26 mouse cellular contexts compared by ENCODE assay signal in the genomic region with DNA sequence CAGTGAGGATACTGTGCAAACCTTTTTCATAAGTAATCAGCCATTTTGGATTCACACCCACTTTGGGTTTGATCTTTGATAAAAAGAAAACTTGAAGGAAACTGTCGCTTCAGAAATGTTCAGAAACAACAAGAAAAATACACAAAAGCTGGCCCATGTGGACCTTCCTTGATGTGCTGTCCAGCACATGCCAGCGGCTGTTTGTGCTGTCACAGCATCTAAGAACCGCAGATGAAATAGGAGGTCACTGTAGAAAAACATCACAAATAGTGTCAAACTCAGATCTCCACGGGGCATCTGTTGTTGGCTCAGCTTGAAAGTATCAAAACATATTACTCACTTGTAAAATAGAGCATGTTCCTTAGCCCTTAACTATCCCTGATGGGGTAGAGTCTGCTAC.
DNase-seq lines count a peak whose midpoint lies in the region; ATAC-seq lines count a peak whose summit lies in the region.
"Had no signal": no experiment of that assay in that cellular context is flagged by ENCODE, and none has a peak within 500 bp of the region (broad histone marks: within the 10 kb centered on the region; RNA-seq: fewer than 3 reads in every experiment).

No protein-coding gene starts in this region.

- H3K9ac ChIP-seq in lung, embryonic 15.5 days: no peak overlapping the region
- H3K9ac ChIP-seq in midbrain, embryonic 15.5 days: no peak overlapping the region
- no peak overlapping the region for H3K9ac ChIP-seq in midbrain, embryonic 11.5 days (ENCODE audit: low read length)
- H3K9ac ChIP-seq: embryonic facial prominence, embryonic 15.5 days; forebrain, embryonic 13.5 days; heart, embryonic 15.5 days; liver, embryonic 12.5 days; liver, postnatal 0 days had no signal

- 48% methylated on average over 4 of the region's 4 CpGs for WGBS in lung, embryonic 15.5 days
- WGBS in midbrain, embryonic 15.5 days: 84% methylated on average over 4 of the region's 4 CpGs
- WGBS in midbrain, embryonic 11.5 days: 82% methylated on average over 4 of the region's 4 CpGs

- no peaks in the 10 kb centered on the region for H3K9me3 ChIP-seq in lung, embryonic 15.5 days
- H3K9me3 ChIP-seq in midbrain, embryonic 15.5 days: no peaks in the 10 kb centered on the region
- no peaks in the 10 kb centered on the region for H3K9me3 ChIP-seq in midbrain, embryonic 11.5 days (ENCODE audit: control insufficient read depth, low read length)
- H3K9me3 ChIP-seq: embryonic facial prominence, embryonic 10.5 days; embryonic facial prominence, embryonic 15.5 days; forebrain, embryonic 13.5 days; G1E; heart, embryonic 10.5 days; heart, embryonic 15.5 days; liver, embryonic 12.5 days had no signal

- H3K27me3 ChIP-seq in lung, embryonic 15.5 days: no peaks in the 10 kb centered on the region
- no peaks in the 10 kb centered on the region for H3K27me3 ChIP-seq in midbrain, embryonic 15.5 days (replicated peaks)
- no peaks in the 10 kb centered on the region for H3K27me3 ChIP-seq in midbrain, embryonic 11.5 days (ENCODE audit: control insufficient read depth, insufficient read depth, low read length)
- H3K27me3 ChIP-seq: embryonic facial prominence, embryonic 15.5 days; forebrain, embryonic 13.5 days; heart, embryonic 15.5 days; liver, embryonic 12.5 days had no signal

- no peak overlapping the region for H3K4me2 ChIP-seq in lung, embryonic 15.5 days
- no peak overlapping the region for H3K4me2 ChIP-seq in midbrain, embryonic 15.5 days
- H3K4me2 ChIP-seq in midbrain, embryonic 11.5 days: no peak overlapping the region
- H3K4me2 ChIP-seq: embryonic facial prominence, embryonic 15.5 days; forebrain, embryonic 13.5 days; heart, embryonic 15.5 days; liver, embryonic 12.5 days had no signal

- H3K4me3 ChIP-seq in lung, embryonic 15.5 days: no peak overlapping the region
- H3K4me3 ChIP-seq in midbrain, embryonic 15.5 days: no peak overlapping the region
- no peak overlapping the region for H3K4me3 ChIP-seq in midbrain, embryonic 11.5 days (ENCODE audit: low read depth, low read length)
- H3K4me3 ChIP-seq: embryonic facial prominence, embryonic 10.5 days; embryonic facial prominence, embryonic 15.5 days; forebrain, embryonic 13.5 days; heart, embryonic 10.5 days; heart, embryonic 15.5 days; liver, embryonic 12.5 days had no signal

- H3K36me3 ChIP-seq in lung, embryonic 15.5 days: no peaks in the 10 kb centered on the region
- no peaks in the 10 kb centered on the region for H3K36me3 ChIP-seq in midbrain, embryonic 15.5 days (replicated peaks)
- no peaks in the 10 kb centered on the region for H3K36me3 ChIP-seq in midbrain, embryonic 11.5 days (ENCODE audit: control insufficient read depth, insufficient read depth, low read length)
- H3K36me3 ChIP-seq: embryonic facial prominence, embryonic 10.5 days; embryonic facial prominence, embryonic 15.5 days; G1E; heart, embryonic 10.5 days; heart, embryonic 15.5 days; liver, embryonic 12.5 days had no signal

- peak; percentile 6 for DNase-seq in adrenal gland, postnatal 14 days
- no peak for DNase-seq in adrenal gland, adult 8-10 months
- no peak for DNase-seq in lung, postnatal 4 days
- no peak for DNase-seq in midbrain, embryonic 11.5 days (ENCODE audit: low spot score, missing footprints)
- DNase-seq in gastrocnemius, adult 18-20 months (ENCODE audit: low spot score): no peak
- DNase-seq: adrenal gland, postnatal 10 days; cerebellum, adult 18-20 months; cerebellum, postnatal 10 days; gastrocnemius, postnatal 25 days; heart, adult 11 months; kidney, adult 9 months; kidney, postnatal 10 days; layer of hippocampus, postnatal 36 days; left cerebral cortex, postnatal 4 days; liver, postnatal 0 days; spleen, adult 18-20 months; thymus, postnatal 14 days had no signal

- H3K27ac ChIP-seq in lung, embryonic 15.5 days: peak overlapping the region; percentile 27; the same call in 1 of the 2 replicates
- no peak overlapping the region for H3K27ac ChIP-seq in midbrain, embryonic 15.5 days
- H3K27ac ChIP-seq in midbrain, embryonic 11.5 days (ENCODE audit: low read depth, low read length): no peak overlapping the region
- H3K27ac ChIP-seq: embryonic facial prominence, embryonic 10.5 days; embryonic facial prominence, embryonic 15.5 days; forebrain, embryonic 13.5 days; heart, embryonic 10.5 days; heart, embryonic 15.5 days; liver, embryonic 12.5 days had no signal

- peak; percentile 69; the same call in 1 of the 2 replicates for ATAC-seq in lung, embryonic 15.5 days (ENCODE audit: borderline replicate concordance, extremely low read depth, low FRiP score, low TSS enrichment)
- peak; percentile 52; the same call in 1 of the 2 replicates for ATAC-seq in midbrain, embryonic 15.5 days (replicated peaks)
- ATAC-seq in midbrain, embryonic 11.5 days (ENCODE audit: low FRiP score): no peak
- ATAC-seq: forebrain, embryonic 13.5 days; liver, embryonic 12.5 days; liver, postnatal 0 days had no signal

- no peaks in the 10 kb centered on the region for H3K4me1 ChIP-seq in lung, embryonic 15.5 days
- no peaks in the 10 kb centered on the region for H3K4me1 ChIP-seq in midbrain, embryonic 15.5 days
- no peaks in the 10 kb centered on the region for H3K4me1 ChIP-seq in midbrain, embryonic 11.5 days (ENCODE audit: control insufficient read depth, insufficient read depth, low read length)
- H3K4me1 ChIP-seq: embryonic facial prominence, embryonic 10.5 days; embryonic facial prominence, embryonic 15.5 days; forebrain, embryonic 13.5 days; heart, embryonic 10.5 days; heart, embryonic 15.5 days; liver, embryonic 12.5 days had no signal
